Mouse (Mus musculus): ENCODE measurements around the gene Neurl1b. TPM values are rescaled to one million over a fixed set of nuclear protein-coding genes. Genes with fewer than 3 reads are reported as not detected.

Gene Neurl1b
- total RNA-seq, 2 experiments from 2014 or later, result 81.4 to 87.9 TPM

DNA sequence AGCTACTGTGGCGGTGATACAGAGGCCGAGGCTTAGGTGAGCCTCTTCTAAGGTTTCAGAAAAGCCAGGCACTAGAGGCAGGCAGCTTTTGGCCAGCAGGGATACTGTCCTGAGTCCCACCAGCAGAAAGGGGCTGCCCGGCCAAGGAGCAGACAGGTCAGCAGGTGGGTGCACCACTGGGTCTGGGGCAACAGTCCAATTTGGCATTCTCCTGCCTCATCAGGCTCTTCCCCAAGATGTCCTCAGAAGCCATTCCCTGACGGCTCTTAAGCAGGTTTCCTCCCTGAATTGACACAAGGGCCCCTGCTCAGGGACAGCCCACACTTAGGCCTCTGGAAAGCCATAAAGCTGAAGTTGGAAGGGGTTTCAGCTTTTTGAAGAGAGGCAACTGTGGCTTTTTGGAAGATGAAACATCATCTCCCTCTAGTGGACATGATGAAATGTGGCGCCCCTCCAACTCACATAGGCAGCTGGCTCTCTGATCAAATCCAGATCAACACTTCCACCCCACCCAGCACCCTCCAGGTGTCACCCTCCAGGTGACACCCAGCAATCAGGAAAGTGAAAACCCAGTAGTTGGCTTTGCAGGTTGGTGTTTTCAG is 37.8 kb downstream of the Neurl1b start:
- peak; percentile 84 for DNase-seq

DNA sequence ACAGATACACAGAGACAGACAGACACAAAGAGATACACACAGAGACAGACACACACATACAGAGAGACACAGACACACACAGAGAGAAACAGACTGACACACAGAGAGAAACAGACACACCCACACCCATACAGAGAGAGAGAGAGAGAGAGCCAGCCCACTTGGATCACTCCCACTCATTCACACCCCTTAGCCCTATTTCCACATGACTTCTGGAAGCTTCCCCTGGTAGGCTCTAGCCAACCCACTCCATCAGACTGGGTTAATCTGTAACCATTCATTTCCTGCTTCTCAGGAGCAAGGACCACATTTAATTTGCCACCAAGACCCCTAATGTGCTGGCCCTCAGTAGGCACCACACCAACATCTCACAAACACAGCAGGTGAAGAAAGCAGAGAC is 42.9 kb downstream of the Neurl1b start:
- DNase-seq, result no peak

- DNase-seq, result no peak
These were observed 43.4 kb downstream of the Neurl1b start for GRCm38 (mm10) chr17:26458049-26458448.

GRCm38 (mm10) chr17:26462634-26463170 is 48.1 kb downstream of the Neurl1b start:
- DNase-seq, result peak; percentile 87

GRCm38 (mm10) chr17:26463432-26463831 is 48.8 kb downstream of the Neurl1b start:
- DNase-seq, result no peak

DNA sequence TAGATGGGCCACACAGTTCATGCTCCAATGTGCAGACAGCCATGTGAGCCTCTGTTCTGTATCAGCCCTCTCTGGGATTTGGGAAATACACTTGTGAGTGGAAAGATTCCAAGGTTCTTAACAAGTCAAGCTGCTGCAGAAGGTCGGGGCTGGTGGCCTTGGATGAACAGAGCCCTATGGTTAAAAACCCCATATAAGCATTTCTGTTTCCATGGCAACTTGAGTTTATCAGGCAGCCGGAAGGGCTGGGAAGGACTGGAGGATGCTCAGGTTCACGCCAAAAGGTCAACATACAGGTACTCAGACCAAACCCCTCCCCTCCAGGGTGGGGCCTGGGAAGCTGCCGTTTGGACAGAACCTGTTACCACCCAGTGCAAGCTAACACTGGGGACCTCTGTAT is 49.4 kb downstream of the Neurl1b start:
- DNase-seq, result no peak

- DNase-seq, result no peak
These were observed 49.9 kb downstream of the Neurl1b start for GRCm38 (mm10) chr17:26464481-26464880.

DNA sequence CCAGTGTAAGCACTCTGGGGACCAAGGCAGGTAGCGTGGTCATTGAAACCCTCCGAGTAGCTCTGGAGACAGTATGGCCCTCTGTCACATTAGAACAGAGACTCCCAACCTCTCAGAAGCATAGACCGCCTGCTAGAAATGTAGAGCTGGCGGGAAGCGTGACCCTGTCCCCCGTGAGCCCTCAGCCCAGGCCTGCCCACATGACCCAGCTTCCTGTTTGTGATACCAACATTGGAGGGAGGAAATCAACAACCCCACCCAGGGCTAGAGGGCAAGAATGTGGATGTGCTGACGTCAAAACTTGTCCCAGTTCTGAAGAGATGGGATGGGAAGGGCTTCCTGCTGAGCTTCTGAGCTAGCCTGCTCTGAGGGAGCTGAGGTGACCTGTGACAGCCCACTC is 50.3 kb downstream of the Neurl1b start:
- DNase-seq, result peak; percentile 55

- peak; percentile 92 for DNase-seq
These were observed 52.1 kb downstream of the Neurl1b start for GRCm38 (mm10) chr17:26466741-26467150.

DNA sequence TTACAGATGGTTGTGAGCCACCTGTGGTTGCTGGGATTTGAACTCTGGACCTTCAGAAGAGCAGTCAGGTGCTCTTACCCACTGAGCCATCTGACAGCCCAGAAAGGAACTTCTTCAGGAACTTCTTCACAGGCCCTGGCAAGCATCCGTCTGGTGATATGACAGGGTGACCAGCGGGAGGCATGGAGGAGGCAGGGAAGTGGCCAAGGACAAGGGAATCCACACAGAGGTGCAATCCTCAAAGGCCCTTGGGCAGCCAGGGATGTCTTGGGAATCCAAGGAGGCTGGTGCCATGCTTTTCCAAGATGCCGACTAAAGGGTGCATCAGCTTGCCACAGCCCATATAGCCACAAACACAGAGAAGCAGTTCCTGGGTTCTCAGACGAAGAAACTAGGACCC is 53.0 kb downstream of the Neurl1b start:
- DNase-seq, result no peak

DNA sequence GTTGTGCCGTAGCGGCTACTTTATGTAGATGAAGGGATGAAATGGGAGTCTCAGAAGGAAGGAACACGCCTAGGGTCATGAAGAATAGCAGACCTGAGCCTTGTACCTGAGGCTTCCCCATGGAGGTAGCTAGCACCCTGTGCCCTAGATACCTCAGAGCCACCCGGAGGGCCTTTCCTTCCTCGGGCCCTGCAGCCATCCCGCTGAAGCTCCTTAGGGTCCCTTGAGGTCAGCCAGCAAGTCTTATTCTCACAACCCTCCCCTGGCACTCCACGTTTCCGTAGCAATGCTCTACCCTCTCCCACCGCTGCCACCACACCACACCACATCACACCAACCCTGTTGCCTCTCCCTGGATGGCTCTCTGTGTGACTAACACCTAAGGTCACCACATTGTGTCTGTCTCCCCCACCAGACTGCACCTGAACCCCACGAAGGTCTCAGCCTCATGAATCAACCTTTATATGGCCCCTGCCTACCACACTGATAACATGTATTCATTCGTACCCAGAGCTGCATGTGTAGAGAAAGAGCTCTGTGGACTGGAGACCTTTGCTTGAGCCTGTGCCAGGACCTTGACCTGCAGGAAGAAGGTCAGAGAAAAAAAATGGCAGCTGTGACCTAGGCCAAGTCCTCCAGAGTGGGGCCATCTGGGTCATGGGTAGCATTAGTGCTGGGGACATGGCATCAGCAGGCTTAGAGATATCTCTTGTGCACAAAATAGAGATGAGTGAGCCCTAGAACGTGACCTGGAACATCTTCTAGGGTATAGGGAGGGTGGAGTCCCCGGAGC is 53.7 kb downstream of the Neurl1b start:
- no peak for DNase-seq

DNA sequence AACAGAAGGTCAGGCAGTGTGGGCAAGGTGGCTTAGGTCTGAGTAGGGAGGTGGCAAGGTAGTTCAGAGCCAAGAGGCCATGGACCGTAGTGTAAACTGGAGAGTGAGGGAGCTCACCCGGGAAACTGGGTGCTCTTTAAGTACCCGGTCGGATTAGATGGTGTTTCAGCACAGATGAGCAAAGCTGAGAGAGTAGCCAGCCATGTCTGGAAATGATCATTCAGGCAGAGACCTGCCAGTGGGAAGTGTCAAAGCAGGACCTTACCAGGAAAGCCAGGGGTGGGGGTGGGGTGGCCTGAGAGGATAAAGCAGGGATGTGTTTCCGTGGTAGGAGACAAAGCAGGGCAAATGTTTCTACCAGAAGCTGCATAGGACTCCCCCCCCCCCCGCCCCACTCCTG is 62.2 kb downstream of the Neurl1b start:
- no peak for DNase-seq

- DNase-seq, result peak; percentile 66
These were observed 64.0 kb downstream of the Neurl1b start for GRCm38 (mm10) chr17:26478672-26479071.

DNA sequence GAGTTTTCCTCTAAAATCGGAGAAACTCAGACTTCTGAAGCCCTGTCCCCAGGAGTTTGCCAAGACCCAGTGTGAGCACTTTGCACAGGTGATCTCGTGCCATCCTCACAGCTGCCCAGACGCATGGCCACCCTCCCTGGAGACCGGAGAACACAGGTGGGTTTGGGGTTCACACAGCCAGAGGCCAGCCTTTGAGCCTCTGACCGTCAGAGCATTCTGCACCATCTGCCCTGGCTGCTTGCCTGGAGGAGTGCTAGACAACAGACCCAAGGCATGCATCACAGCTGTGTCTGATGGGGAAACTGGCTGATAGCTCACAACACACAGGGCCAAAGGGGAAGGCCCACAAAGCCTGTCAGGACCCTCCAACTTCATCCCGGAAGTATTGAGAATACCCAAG is 65.0 kb downstream of the Neurl1b start:
- peak; percentile 66 for DNase-seq

- DNase-seq, result no peak
These were observed 66.3 kb downstream of the Neurl1b start for GRCm38 (mm10) chr17:26480956-26481355.

- DNase-seq, result no peak
These were observed 70.2 kb downstream of the Neurl1b start for GRCm38 (mm10) chr17:26484626-26485421.

DNA sequence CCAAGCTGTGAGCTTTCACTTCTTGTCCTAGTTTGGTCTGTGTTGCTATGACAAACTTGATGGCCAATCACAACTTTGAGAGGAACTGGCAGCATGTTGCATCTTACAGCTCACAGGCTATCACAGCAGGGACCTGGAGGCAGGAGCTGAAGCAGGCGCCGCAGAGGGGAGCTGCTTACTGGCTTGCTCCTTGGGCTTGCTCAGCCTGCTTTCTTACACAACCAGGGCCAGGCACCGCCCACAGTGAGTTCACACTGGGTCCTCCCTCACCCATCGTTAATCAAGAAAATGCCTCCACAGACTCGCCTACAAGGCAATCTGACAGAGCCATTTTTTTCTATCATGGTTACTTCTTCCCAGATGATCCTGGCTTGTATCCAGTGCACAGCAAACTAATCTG is 72.6 kb downstream of the Neurl1b start:
- DNase-seq, result no peak

GRCm38 (mm10) chr17:26487917-26488316 is 73.3 kb downstream of the Neurl1b start:
- DNase-seq, result no peak

GRCm38 (mm10) chr17:26488711-26489403 is 74.2 kb downstream of the Neurl1b start:
- peak; percentile 82 for DNase-seq

GRCm38 (mm10) chr17:26490072-26490471 is 75.4 kb downstream of the Neurl1b start:
- DNase-seq, result no peak

GRCm38 (mm10) chr17:26490910-26491309 is 76.3 kb downstream of the Neurl1b start:
- DNase-seq, result peak; percentile 83

DNA sequence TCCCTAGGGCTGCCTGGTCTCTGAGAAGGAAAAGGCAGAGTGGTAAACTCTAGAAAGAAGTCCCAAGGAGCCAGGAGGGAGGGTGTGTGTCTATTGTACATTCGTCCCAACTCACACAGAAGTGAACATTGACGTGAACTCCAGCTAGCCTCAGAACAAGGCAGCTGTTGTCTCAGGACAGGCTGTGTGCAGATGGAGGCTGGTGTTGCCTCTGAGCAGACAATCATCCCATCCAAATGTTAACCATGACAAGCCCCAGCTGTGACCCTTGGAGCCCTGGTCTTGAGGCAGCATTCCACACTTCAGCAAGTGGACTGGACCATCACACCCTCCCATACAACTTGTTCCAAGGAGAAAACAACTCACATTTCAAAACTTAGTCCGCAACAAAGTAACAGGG is 77.6 kb downstream of the Neurl1b start:
- DNase-seq, result peak; percentile 65
